Mouse (Mus musculus) urinary bladder, postnatal 14 days (tissue): ENCODE results near the gene Ostm1.

ENCODE experiments used
- DNase-seq: peaks from one replicate; pipeline ENCODE4 v3.0.0; 2021; ENCODE audit warnings: low spot score

Ostm1 gene

GRCm38 (mm10) chr10:42583902-42584435 is 347 bp downstream of the Ostm1 start:
- no peak for DNase-seq

GRCm38 (mm10) chr10:42584436-42584983 is 888 bp downstream of the Ostm1 start:
- DNase-seq: no peak

GRCm38 (mm10) chr10:42585156-42585555 is 1.5 kb downstream of the Ostm1 start:
- DNase-seq: no peak

GRCm38 (mm10) chr10:42585596-42586305 is 2.1 kb downstream of the Ostm1 start:
- no peak for DNase-seq

GRCm38 (mm10) chr10:42587961-42588750 is 4.5 kb downstream of the Ostm1 start:
- DNase-seq: no peak

GRCm38 (mm10) chr10:42589505-42589904 is 5.9 kb downstream of the Ostm1 start:
- no peak for DNase-seq

- no peak for DNase-seq
Observed at GRCm38 (mm10) chr10:42590261-42591184, 6.9 kb downstream of the Ostm1 start.

GRCm38 (mm10) chr10:42591185-42591992 is 7.8 kb downstream of the Ostm1 start:
- DNase-seq: no peak

- DNase-seq: no peak
Observed at GRCm38 (mm10) chr10:42591993-42592686, 8.5 kb downstream of the Ostm1 start.

GRCm38 (mm10) chr10:42593201-42593600 is 9.6 kb downstream of the Ostm1 start:
- no peak for DNase-seq

- DNase-seq: no peak
Observed at GRCm38 (mm10) chr10:42598615-42599014, 15.0 kb downstream of the Ostm1 start.

GRCm38 (mm10) chr10:42601556-42601955 is 17.9 kb downstream of the Ostm1 start:
- DNase-seq: no peak

- DNase-seq: no peak
Observed at GRCm38 (mm10) chr10:42604874-42605273, 21.3 kb downstream of the Ostm1 start.

GRCm38 (mm10) chr10:42606757-42607156 is 23.1 kb downstream of the Ostm1 start:
- no peak for DNase-seq

GRCm38 (mm10) chr10:42613075-42613474 is 29.5 kb downstream of the Ostm1 start:
- DNase-seq: no peak

GRCm38 (mm10) chr10:42613639-42614381 is 30.2 kb downstream of the Ostm1 start:
- DNase-seq: peak; percentile 22

- no peak for DNase-seq
Observed at GRCm38 (mm10) chr10:42614766-42615165, 31.1 kb downstream of the Ostm1 start.

- DNase-seq: no peak
Observed at GRCm38 (mm10) chr10:42618291-42618690, 34.7 kb downstream of the Ostm1 start.

GRCm38 (mm10) chr10:42625907-42626306 is 42.3 kb downstream of the Ostm1 start:
- DNase-seq: no peak
